Mouse (Mus musculus) erythroblast, embryonic 14.5 days (primary cell): Measurements from ENCODE around the gene Dhx8. TPM values are rescaled to one million over a fixed set of nuclear protein-coding genes. Genes with fewer than 3 reads are reported as not detected.
A peak's percentile ranks its signal among the peaks of the same experiment; 100 is the strongest.

Source experiments
- H3K27me3 ChIP-seq: 2 replicates; pipeline ENCODE4 v1.6.1; 2012; ENCODE audit warnings: inconsistent platforms; ENCODE audit not compliant: control insufficient read depth
- H3K36me3 ChIP-seq: 2 replicates; pipeline ENCODE4 v1.6.1; 2012; ENCODE audit warnings: mild to moderate bottlenecking, inconsistent platforms; ENCODE audit not compliant: control insufficient read depth
- H3K4me1 ChIP-seq: 2 replicates; pipeline ENCODE4 v1.6.1; 2012; ENCODE audit warnings: inconsistent platforms; ENCODE audit not compliant: control insufficient read depth
- H3K4me3 ChIP-seq: replicated peaks from 2 replicates; pipeline ENCODE3; 2012; ENCODE audit warnings: moderate library complexity, mild to moderate bottlenecking, inconsistent platforms
- H3K9me3 ChIP-seq: 2 replicates; pipeline ENCODE4 v1.6.1; 2012; ENCODE audit warnings: low read length, inconsistent platforms, mixed read lengths; ENCODE audit not compliant: control insufficient read depth
- GATA1 ChIP-seq: IDR thresholded peaks from 2 replicates; pipeline ENCODE4 v1.6.1; 2012; ENCODE audit warnings: low read length, inconsistent platforms, mixed read lengths
- TAL1 ChIP-seq: IDR thresholded peaks from 3 replicates; pipeline ENCODE4 v1.6.1; 2012; ENCODE audit warnings: low read length, inconsistent platforms, mixed read lengths
- polyA plus RNA-seq: library from polyadenylated mRNA; stranded (reverse); fragments of >175 nt; gene quantifications from 2 replicates; pipeline ENCODE4 v1.2.3, GENCODE M21; 2012

Dhx8 gene
- 0.88 and 0.89 TPM in 2 replicates for polyA plus RNA-seq

DNA sequence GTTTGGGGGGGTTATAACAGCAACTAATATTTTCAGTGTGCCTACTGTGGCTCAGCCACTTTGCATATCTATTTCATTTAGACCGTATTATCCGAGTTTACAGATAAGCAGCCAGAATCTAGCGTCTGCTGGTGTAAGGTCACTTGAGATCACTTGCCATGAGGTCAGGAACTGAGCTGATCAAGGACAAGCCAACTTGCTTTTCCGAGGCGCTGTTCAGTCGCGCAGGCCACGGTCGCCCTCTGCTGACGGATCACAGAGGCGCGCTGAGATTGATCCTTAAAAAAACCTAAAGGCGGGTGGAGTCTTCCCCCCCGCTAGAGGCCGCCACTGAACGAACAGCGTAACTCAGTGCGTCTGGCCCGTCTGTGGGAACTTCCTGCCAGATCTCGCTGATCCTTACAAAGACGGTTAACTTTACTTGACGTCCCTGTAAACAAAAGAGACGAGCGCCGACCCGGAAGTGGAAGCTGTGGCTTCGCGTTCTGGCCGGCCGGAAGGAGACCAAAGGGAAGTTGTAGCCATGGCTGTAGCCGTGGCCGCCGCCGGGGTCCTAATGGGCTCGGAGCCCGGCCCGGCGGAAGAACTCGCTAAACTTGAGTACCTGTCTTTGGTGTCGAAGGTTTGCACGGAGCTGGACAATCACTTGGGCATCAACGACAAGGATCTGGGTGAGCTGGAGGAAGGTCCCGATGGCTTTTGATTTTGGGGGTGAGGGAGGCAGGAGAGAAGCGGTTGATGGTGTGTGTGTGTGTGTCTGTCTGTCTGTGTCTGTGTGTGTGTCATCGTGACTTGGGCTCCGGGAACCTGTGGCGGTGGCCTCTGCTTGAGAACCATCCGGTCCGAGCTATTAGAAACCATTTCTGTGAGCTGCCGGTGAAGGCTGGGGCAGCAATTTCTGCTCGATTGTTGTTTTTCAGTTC lies at the start of gene Dhx8:
TSS of gene Dhx8 (plus strand) at position 402 of the 923 bp plus-strand sequence.
- H3K9me3 ChIP-seq, result no peaks in the 10 kb centered on the region
- H3K4me3 ChIP-seq, result peak within 1 kb of the TSS; percentile 73
- TF ChIP-seq GATA1 (no peak), TAL1 (no peak)
- peaks cover 34% of the 10 kb centered on the region for H3K36me3 ChIP-seq
- H3K4me1 ChIP-seq, result peaks cover 18% of the 10 kb centered on the region
- no peaks in the 10 kb centered on the region for H3K27me3 ChIP-seq

DNA sequence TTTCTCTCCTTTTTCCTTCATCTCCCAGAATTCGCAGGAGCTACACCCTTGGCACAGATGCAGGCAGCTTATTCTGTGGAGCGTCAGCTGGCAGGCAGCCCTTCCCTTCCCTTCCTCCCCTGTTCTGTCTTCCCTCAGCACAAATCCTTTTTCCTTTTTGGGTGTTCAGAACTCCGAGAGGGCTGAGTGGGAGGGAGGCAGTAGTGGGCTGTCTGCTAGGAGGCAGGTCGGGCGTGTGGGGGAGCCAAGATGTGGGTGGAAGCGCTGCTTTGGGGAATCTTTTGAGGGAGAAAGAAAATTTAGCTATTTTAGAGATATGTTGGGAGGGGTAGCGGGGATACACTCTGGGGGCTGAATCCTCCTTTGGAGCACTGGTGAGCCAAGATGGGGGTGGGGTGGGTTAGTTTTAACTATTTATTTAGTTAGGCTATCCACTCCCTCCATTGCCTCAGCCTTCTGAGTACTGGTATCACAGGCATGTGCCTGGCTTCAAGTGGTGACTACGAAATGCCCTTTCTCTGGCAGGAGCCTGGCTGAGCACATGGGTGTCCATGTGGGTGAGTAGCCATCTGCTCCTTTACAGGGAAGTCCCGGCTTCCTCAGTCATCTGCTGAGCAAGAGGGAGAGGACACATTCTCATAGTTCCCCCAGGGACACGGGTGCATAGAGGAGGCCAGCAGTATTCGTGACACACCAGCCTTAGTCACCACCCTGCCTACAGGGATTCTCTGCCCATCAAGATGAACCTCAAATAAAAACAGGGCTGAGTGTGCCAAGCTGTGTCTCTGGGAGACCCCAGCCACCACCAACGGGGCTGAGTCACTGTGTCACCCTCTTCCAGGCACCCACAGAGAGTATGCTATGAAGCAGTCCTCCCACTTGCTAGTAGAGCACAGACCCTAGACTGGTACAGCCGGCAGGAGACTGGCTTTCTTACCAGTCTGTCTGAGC lies 45.1 kb upstream of the Dhx8 start:
- Histone ChIP-seq H3K4me1 (no peaks in the 10 kb centered on the region), H3K36me3 (no peaks in the 10 kb centered on the region), H3K27me3 (no peaks in the 10 kb centered on the region), H3K9me3 (no peaks in the 10 kb centered on the region), H3K4me3 (no peak overlapping the region)
- TF ChIP-seq TAL1 (no peak), GATA1 (no peak)

DNA sequence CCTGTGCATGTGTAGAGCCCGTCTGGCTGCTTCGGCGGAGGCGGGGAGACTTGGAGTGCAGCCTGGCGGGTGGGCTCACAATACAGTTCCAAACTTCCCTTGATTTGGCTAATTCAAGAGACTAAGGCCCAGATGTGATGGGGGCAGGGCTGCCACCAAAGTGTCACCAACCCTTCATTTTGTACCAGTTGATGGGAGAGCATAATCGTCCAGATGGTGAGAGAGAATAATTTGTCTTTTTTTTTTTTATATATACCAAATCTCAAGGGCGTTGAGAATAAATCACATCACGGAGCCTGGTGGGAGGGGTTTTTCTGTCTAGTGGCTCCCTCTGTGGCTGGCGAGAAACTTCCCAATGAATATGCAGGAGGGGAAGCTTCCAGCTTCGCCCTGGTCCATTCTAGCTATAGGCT lies 43.0 kb upstream of the Dhx8 start:
- TF ChIP-seq GATA1, result no peak
- no peak for TF ChIP-seq TAL1
- H3K4me1 ChIP-seq, result no peaks in the 10 kb centered on the region
- no peaks in the 10 kb centered on the region for H3K36me3 ChIP-seq
- no peaks in the 10 kb centered on the region for H3K27me3 ChIP-seq
- no peak overlapping the region for H3K4me3 ChIP-seq
- H3K9me3 ChIP-seq, result no peaks in the 10 kb centered on the region

DNA sequence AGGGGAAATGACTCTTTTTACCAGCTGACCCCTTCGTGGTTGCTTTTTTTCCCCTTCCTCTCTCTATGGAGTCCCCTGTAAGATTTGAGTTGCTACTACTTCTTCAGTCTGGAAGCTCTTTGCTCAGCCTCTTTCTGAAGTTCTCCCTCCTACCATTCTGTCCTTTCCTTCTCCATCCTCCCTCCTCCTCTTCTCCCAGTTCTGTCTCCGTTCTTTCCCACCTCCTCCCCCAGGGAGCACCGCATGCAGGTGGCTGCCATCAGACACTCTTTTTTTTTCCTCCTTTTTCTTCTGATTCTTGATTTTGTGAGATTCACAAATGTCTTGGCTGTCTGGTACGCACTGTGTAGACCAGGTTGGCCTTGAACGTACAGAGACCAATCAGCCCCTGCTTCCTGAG lies 42.4 kb upstream of the Dhx8 start:
- Histone ChIP-seq H3K27me3 (no peaks in the 10 kb centered on the region), H3K9me3 (no peaks in the 10 kb centered on the region), H3K36me3 (no peaks in the 10 kb centered on the region), H3K4me3 (no peak overlapping the region), H3K4me1 (peaks cover 3% of the 10 kb centered on the region)
- no peak for TF ChIP-seq GATA1

DNA sequence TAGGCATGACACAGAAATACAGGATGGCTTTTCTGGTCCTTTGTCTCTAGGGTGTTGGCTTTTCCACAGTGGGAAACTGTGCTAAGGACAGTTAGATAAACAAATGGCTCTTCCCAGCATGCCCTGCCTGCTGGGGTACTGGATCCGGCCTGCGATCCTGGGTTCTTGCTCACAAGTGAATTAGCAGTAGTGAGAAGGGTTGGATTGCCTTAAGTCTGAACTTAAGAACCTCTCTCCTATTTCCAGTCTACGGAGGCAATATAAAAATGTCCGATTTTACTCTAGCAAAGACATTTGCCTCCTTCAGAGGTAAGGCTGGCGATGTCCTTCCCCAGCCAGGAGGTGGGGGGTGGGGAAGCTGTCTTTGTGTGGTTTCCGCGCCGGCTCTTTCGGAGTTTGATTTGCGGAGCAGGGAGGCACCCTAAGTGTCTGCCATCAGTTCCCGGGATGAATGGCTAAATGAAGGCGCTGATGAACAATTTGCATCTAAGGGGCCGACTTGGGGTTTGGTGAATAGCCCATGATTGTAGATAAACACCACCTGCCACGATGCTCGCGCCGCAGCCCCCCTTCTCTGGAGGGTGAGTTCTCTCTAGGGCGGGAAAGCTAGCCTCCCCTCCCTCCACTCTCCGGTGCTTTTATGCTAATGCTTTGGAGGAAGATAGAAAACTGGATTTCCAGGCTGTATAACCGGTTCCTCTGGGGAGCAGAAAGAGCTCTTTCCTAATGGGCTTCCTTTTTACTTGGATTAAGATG lies 36.6 kb upstream of the Dhx8 start:
- TF ChIP-seq GATA1 (no peak), TAL1 (no peak)
- no peaks in the 10 kb centered on the region for H3K27me3 ChIP-seq
- H3K4me3 ChIP-seq, result peak overlapping the region; percentile 42
- peaks cover 6% of the 10 kb centered on the region for H3K9me3 ChIP-seq
- no peaks in the 10 kb centered on the region; the same call in 1 of the 2 replicates for H3K36me3 ChIP-seq
- peaks cover 34% of the 10 kb centered on the region for H3K4me1 ChIP-seq

DNA sequence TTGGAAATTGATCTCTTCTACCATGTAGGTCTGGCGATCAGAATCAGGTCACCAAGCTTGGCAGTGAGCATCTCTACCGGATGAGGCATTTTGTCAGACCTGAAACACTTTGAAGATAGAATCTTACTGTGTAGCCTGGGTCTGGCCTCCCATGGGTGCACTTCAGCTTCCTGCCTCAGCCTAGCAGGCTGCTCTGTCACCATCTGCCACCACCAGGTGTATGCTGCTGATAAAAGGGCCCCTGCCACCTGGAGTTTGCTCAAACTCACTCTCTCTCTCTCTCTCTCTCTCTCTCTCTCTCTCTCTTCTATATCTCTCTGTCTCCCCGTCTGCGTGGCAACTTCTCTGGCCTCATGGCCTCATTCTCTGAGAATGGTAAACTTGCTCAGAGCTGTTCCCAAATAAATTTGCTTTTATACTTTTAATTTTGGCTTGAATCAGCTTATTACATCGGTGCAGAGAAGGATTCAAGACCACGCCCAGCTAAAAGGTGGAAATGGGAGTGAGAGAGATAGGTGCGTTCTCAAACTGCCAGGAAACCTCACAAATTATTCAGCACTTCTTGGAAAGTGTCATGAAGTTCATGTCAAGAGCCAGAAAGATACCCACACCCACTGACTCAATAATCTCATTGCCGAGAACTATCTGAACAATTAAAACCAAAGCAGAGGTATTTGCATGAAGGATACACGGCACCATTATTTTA lies 35.4 kb upstream of the Dhx8 start:
- TF ChIP-seq TAL1 (peak; percentile 69), GATA1 (no peak)
- Histone ChIP-seq H3K27me3 (no peaks in the 10 kb centered on the region), H3K9me3 (peaks cover 6% of the 10 kb centered on the region), H3K36me3 (no peaks in the 10 kb centered on the region; the same call in 1 of the 2 replicates), H3K4me3 (peak overlapping the region; percentile 14), H3K4me1 (peaks cover 34% of the 10 kb centered on the region)

DNA sequence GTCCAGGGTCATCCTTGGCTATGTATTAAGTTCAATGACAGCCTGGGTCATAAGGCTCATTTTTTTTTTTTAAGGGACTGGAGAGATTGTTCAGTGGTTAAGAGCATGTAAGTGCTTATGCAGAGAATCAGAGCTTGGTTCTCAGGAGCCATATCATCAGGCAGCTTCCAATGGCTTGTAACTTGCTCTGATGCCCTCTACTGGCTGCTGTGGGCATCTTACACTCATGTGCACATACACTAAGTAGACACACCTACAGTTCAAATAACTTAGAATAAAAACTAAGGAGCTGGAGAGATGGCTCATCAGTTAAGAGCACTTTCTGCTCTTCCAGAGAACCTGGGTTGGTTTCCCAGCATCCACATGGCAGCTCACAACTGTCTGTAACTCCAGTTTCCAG lies 34.6 kb upstream of the Dhx8 start:
- TF ChIP-seq GATA1, result no peak
- no peak for TF ChIP-seq TAL1
- no peak overlapping the region for H3K4me3 ChIP-seq
- peaks cover 6% of the 10 kb centered on the region for H3K9me3 ChIP-seq
- peaks cover 34% of the 10 kb centered on the region for H3K4me1 ChIP-seq
- H3K27me3 ChIP-seq, result no peaks in the 10 kb centered on the region
- no peaks in the 10 kb centered on the region; the same call in 1 of the 2 replicates for H3K36me3 ChIP-seq

DNA sequence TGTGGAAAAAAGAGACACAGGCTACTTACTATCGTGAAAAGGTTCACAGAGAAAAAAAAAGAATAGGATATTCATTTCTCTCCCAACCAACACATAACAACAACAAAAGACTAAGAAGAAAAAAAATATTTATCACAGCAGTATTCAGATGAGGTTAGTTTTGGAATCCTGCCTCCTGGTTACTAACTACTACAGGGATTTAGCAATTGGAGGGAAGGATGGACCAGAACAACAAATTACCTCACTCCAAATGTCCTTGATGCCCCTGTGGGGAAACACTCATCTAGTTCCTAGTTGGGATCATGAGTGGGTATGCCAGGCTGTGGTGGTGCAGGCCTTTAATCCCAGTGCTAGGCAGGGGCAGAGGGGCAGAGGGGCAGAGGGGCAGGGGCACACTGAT lies 33.2 kb upstream of the Dhx8 start:
- Histone ChIP-seq H3K4me1 (peaks cover 34% of the 10 kb centered on the region), H3K27me3 (no peaks in the 10 kb centered on the region), H3K4me3 (no peak overlapping the region), H3K36me3 (no peaks in the 10 kb centered on the region; the same call in 1 of the 2 replicates), H3K9me3 (peaks cover 6% of the 10 kb centered on the region)
- TF ChIP-seq TAL1 (no peak), GATA1 (no peak)
